Mouse (Mus musculus): Measurements from ENCODE around the gene Rdh12. TPM values are rescaled to one million over a fixed set of nuclear protein-coding genes. Genes with fewer than 3 reads are reported as not detected.

Gene Rdh12
- total RNA-seq, 2 experiments from 2014 or later: 0.09 TPM; not detected in 1

DNA sequence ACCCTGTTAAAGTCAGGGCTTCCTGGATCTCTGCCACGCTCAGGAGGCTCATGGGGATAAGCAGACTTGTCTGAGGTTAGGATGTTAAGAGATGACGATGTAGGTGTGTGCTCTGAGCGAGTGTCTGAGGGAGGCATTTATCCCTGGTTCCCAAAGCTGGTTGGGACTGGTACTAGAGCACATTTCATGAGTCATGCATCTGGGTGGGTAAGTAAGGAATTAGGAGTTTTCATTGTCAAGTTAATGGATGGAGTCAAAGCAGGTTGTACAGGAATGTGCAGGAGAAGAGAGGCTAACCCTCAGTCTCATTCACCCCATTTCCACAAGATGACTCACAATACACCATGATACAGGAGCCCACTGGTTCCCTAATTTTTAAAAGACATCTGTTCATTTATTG, 39.4 kb downstream of the Rdh12 start:
- no peak for DNase-seq (ENCODE audit: low spot score)

DNA sequence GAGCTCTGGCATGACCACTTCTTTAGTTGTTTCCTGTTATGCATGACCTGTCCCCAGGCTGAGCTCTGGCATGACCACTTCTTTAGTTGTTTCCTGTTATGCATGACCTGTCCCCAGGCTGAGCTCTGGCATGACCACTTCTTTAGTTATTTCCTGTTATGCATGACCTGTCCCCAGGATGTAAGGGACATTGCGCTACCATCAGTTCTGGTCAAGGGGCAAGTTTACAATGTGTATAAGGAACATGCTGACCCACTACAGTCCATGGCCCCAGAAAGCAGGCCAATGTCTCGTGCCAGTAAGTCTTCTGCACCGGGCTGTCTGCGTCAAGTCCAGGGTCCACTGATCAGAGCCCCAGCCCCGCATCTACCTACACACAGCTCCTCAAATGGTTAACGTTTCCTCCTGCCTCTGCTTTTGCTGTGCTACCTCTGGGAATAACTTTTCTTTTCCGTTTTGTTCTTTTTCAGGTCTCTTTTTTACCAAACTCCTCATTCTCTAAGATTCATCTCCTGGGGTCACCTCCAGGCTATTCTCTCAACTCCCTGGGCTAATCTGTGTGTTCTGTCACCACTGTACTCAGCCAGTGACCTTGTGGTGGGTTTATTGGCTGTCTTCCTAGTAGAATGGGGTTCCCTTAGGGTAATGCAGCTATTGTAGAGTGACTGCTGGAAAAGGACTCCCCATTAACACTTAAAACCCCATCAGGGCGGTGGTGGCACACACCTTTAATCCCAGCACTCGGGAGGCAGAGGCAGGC, 44.8 kb downstream of the Rdh12 start:
- no peak for DNase-seq (ENCODE audit: low spot score)

DNA sequence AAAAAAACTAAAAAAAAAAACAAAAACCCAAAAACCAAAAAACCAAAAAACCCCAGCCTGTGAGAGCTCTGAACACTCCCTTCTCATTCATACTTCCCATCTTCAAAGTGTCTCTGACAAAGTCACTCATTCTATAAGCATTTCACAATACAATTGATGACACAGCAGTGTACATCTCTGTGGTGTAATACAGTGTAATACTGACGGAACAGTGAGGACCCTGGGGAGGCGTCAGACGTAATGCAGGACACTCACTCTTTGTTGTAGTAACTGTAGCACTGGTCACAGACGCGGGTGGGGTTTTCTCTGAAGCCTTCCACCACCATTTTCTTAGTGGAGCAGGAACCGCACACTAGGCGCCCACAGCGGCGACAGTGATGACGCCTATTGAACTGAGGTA, 46.3 kb downstream of the Rdh12 start:
- no peak for DNase-seq (ENCODE audit: low spot score)

DNA sequence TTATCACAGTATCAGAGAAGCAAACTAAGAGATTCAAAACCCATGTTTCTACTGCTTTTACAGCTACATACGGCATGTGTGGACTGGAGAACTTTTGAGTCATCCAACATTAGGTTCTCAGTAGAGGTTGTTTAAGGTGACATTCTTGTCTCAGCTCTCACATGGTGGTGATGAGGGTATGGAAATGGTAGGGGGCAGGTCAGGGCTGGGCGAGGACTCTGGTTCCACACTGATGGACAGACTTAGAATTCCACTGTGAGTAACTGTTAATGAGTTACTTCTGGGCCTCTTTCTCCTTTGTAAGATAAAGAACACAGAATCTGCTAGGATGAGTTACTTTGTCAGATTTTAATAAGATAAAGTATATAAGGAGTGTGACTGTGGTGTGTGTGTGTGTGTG, 51.4 kb downstream of the Rdh12 start:
- DNase-seq (ENCODE audit: low spot score): no peak

DNA sequence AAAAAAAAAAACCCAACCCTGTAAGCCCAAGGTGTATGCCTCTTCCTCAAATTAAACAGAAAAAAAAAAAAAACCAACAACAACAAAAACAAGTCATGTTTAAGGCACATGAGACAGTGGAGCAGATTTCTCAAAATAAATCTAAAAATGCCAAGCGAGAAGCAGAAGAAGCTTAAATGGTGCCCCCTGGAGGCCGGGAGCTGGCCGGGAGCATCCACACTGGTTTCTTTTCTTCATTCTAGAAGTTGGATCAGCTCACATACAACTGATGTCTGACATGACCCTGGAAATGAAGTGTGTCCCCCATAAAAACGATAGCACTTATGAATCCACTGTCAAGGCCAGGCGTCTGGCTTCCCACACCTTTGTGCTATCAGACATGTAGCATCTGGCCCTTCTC, 52.3 kb downstream of the Rdh12 start:
- peak; percentile 10 for DNase-seq (ENCODE audit: low spot score)

Other genes with a start within 250 kb of the Rdh12 start
- gene Tmem229b, start 201.3 kb upstream of the Rdh12 start, total RNA-seq (2021): 1 to 10 TPM; 2.5 to 5.5 TPM
- 1 to 10 TPM in 1 of 2 experiments, under 1 TPM in 1; 0.71 to 1.0 TPM for gene Plekhh1, start 179.8 kb upstream of the Rdh12 start, total RNA-seq (2021)
- gene Pigh, start 119.3 kb upstream of the Rdh12 start, total RNA-seq (2021): 1 to 10 TPM; 1.7 to 2.4 TPM
- gene Arg2, start 78.1 kb upstream of the Rdh12 start, total RNA-seq (2021): not detected
- gene Vti1b, start 36.2 kb upstream of the Rdh12 start, total RNA-seq (2021): 10 to 100 TPM; 83.3 to 97.1 TPM
- gene Rdh11, start 16.6 kb upstream of the Rdh12 start, total RNA-seq (2021): 1 to 10 TPM; 1.9 to 2.7 TPM
- gene Zfyve26, start 87.4 kb downstream of the Rdh12 start, total RNA-seq (2021): 10 to 100 TPM; 14.4 to 15.5 TPM
- under 1 TPM; 0.17 to 0.23 TPM for gene Rad51b, start 88.4 kb downstream of the Rdh12 start, total RNA-seq (2021)

Data from gastrocnemius, adult 18-20 months (tissue).